Mouse (Mus musculus) thymus, adult 2 months (tissue): Measurements from ENCODE around the gene Steap2.

Experiments used
- CTCF ChIP-seq: fragments of 200-500 bp; IDR thresholded peaks from 2 replicates; pipeline ENCODE4 v1.5.1; 2012; ENCODE audit warnings: mild to moderate bottlenecking, control low read depth, low read length, moderate library complexity, borderline replicate concordance; ENCODE audit not compliant: control insufficient read depth, poor library complexity, insufficient read depth; ENCODE audit errors: extremely low read depth
- POLR2A ChIP-seq: fragments of 200-500 bp; IDR thresholded peaks from 2 replicates; pipeline ENCODE4 v1.6.1; 2012; ENCODE audit warnings: mild to moderate bottlenecking, low read length, control low read depth, moderate library complexity; ENCODE audit not compliant: control insufficient read depth, poor library complexity, insufficient read depth; ENCODE audit errors: extremely low read depth

GRCm38 (mm10) chr5:5722217-5722616, 27.8 kb upstream of the Steap2 start:
- no peak for TF ChIP-seq CTCF
- TF ChIP-seq POLR2A: no peak
